Mouse (Mus musculus) intestine, postnatal 0 days (tissue): Measurements from ENCODE around the gene Ccl1. TPM values are rescaled to one million over a fixed set of nuclear protein-coding genes. Genes with fewer than 3 reads are reported as not detected.

ENCODE experiments used
- ATAC-seq: fragments of 200-750 bp; cut with Nextera tagmentation; 2 replicates; pipeline ENCODE4 v1.8.0; 2017; ENCODE audit warnings: mild to moderate bottlenecking, moderate TSS enrichment, moderate library complexity
- H3K27ac ChIP-seq: fragments of 300-500 bp; sonication (generic); 2 replicates; pipeline ENCODE4 v1.5.1; 2014; ENCODE audit warnings: mild to moderate bottlenecking, low read depth, low read length, moderate library complexity
- H3K27me3 ChIP-seq: fragments of 300-500 bp; sonication (generic); replicated peaks from 2 replicates; pipeline ENCODE4 v1.6.1; 2014; ENCODE audit warnings: low read length, mixed read lengths; ENCODE audit not compliant: control insufficient read depth, insufficient read depth
- H3K36me3 ChIP-seq: fragments of 300-500 bp; sonication (generic); 2 replicates; pipeline ENCODE4 v1.6.1; 2014; ENCODE audit warnings: mild to moderate bottlenecking, moderate library complexity; ENCODE audit not compliant: control insufficient read depth, insufficient read depth
- H3K4me1 ChIP-seq: fragments of 300-500 bp; sonication (generic); replicated peaks from 2 replicates; pipeline ENCODE4 v1.6.1; 2014; ENCODE audit warnings: antibody characterized with exemption, low read length, mixed read lengths; ENCODE audit not compliant: control insufficient read depth, insufficient read depth
- H3K4me2 ChIP-seq: fragments of 300-500 bp; sonication (generic); replicated peaks from 2 replicates; pipeline ENCODE4 v1.6.1; 2014; ENCODE audit warnings: low read depth, mild to moderate bottlenecking, moderate library complexity
- H3K4me3 ChIP-seq: fragments of 300-500 bp; sonication (generic); 2 replicates; pipeline ENCODE4 v1.5.1; 2014; ENCODE audit warnings: low read depth, low read length
- H3K9ac ChIP-seq: fragments of 300-500 bp; sonication (generic); 2 replicates; pipeline ENCODE4 v1.6.1; 2014; ENCODE audit warnings: mild to moderate bottlenecking, low read depth, low read length
- H3K9me3 ChIP-seq: fragments of 300-500 bp; sonication (generic); 2 replicates; pipeline ENCODE4 v1.6.1; 2016; ENCODE audit warnings: mixed run types; ENCODE audit not compliant: control insufficient read depth
- CTCF ChIP-seq: sonication (generic); IDR thresholded peaks from 2 replicates; pipeline ENCODE4 v1.5.1; 2016; ENCODE audit warnings: low read depth, mild to moderate bottlenecking, control low read depth, antibody characterized with exemption, moderate library complexity
- WGBS: fragments of 180-500 bp; shearing (Covaris S2); extraction: QIAGEN DNeasy Blood & Tissue Kit; methylation state at CpG from one replicate; pipeline ENCODE4 v1.1.7; 2014; 5-methylcytosine and 5-hydroxymethylcytosine counted together
- polyA plus RNA-seq: library from polyadenylated mRNA; unstranded; fragments of >200 nt; fragmentation: Nextera tagmentation; extraction: Ambion mirVana; gene quantifications from 2 replicates; pipeline ENCODE4 v1.2.1, GENCODE M21; 2015

Ccl1 gene
- polyA plus RNA-seq, 1 experiment from 2014 or later = not detected

GRCm38 (mm10) chr11:82193826-82194225 lies 111.7 kb downstream of the Ccl1 start:
- Histone ChIP-seq H3K4me3 (no peak overlapping the region), H3K27ac (no peak overlapping the region), H3K4me2 (no peak overlapping the region), H3K4me1 (no peaks in the 10 kb centered on the region), H3K9ac (no peak overlapping the region), H3K9me3 (no peaks in the 10 kb centered on the region), H3K36me3 (no peaks in the 10 kb centered on the region), H3K27me3 (no peaks in the 10 kb centered on the region)
- 72% methylated on average over 9 of the region's 9 CpGs for WGBS
- ATAC-seq = no peak
- no peak for TF ChIP-seq CTCF

GRCm38 (mm10) chr11:82189782-82190563 lies 115.5 kb downstream of the Ccl1 start:
- 81% methylated on average over 13 of the region's 13 CpGs for WGBS
- H3K27ac ChIP-seq = no peak overlapping the region
- ATAC-seq = no peak

GRCm38 (mm10) chr11:82185684-82186083 lies 119.8 kb downstream of the Ccl1 start:
- Histone ChIP-seq H3K27ac (no peak overlapping the region), H3K9me3 (no peaks in the 10 kb centered on the region), H3K4me3 (no peak overlapping the region), H3K27me3 (no peaks in the 10 kb centered on the region), H3K36me3 (no peaks in the 10 kb centered on the region), H3K9ac (no peak overlapping the region), H3K4me1 (no peaks in the 10 kb centered on the region), H3K4me2 (no peak overlapping the region)
- TF ChIP-seq CTCF = no peak
- 79% methylated on average over 3 of the region's 3 CpGs for WGBS
- ATAC-seq = no peak

More at GRCm38 (mm10) chr11:82189782-82190563, 115.5 kb downstream of the Ccl1 start:
- Histone ChIP-seq H3K9me3 (no peaks in the 10 kb centered on the region), H3K4me1 (no peaks in the 10 kb centered on the region), H3K36me3 (no peaks in the 10 kb centered on the region), H3K9ac (no peak overlapping the region), H3K27me3 (no peaks in the 10 kb centered on the region), H3K4me2 (no peak overlapping the region), H3K4me3 (no peak overlapping the region)
- no peak for TF ChIP-seq CTCF

- Histone ChIP-seq H3K36me3 (no peaks in the 10 kb centered on the region), H3K27ac (no peak overlapping the region), H3K27me3 (no peaks in the 10 kb centered on the region), H3K9me3 (no peaks in the 10 kb centered on the region), H3K4me3 (no peak overlapping the region), H3K4me2 (no peak overlapping the region), H3K9ac (no peak overlapping the region), H3K4me1 (no peaks in the 10 kb centered on the region)
- 67% methylated on average over 6 of the region's 6 CpGs for WGBS
- ATAC-seq = no peak
- TF ChIP-seq CTCF = no peak
Measured at GRCm38 (mm10) chr11:82183281-82183935, 122.1 kb downstream of the Ccl1 start.

- Histone ChIP-seq H3K27me3 (no peaks in the 10 kb centered on the region), H3K4me3 (no peak overlapping the region), H3K4me1 (no peaks in the 10 kb centered on the region), H3K9me3 (no peaks in the 10 kb centered on the region), H3K4me2 (no peak overlapping the region), H3K27ac (no peak overlapping the region), H3K9ac (no peak overlapping the region), H3K36me3 (no peaks in the 10 kb centered on the region)
- WGBS = 74% methylated on average over 6 of the region's 6 CpGs
- TF ChIP-seq CTCF = no peak
- no peak for ATAC-seq
Measured at GRCm38 (mm10) chr11:82182401-82182800, 123.1 kb downstream of the Ccl1 start.

GRCm38 (mm10) chr11:82181331-82181730 lies 124.2 kb downstream of the Ccl1 start:
- Histone ChIP-seq H3K9ac (no peak overlapping the region), H3K4me3 (no peak overlapping the region), H3K4me2 (no peak overlapping the region), H3K4me1 (no peaks in the 10 kb centered on the region), H3K27me3 (no peaks in the 10 kb centered on the region), H3K9me3 (no peaks in the 10 kb centered on the region), H3K27ac (no peak overlapping the region), H3K36me3 (no peaks in the 10 kb centered on the region)
- ATAC-seq = no peak
- no peak for TF ChIP-seq CTCF
- 75% methylated on average over 8 of the region's 8 CpGs for WGBS
